Mouse (Mus musculus) layer of hippocampus, adult 18-20 months (tissue): Measurements from ENCODE around the gene Hdgfl2. TPM values are rescaled to one million over a fixed set of nuclear protein-coding genes. Genes with fewer than 3 reads are reported as not detected.

Experiments used
- DNase-seq, 2 experiments: peaks; one replicate each; pipeline ENCODE4 v3.0.0; 2022; ENCODE audit warnings: low spot score in 2 of 2
- total RNA-seq, 2 experiments: library from RNA; stranded (reverse); gene quantifications; 2 replicates each; pipeline ENCODE4 v1.2.3; 2021

The Hdgfl2 gene
- total RNA-seq, 2 experiments from 2014 or later, result 105 to 107 TPM

GRCm38 (mm10) chr17:56148790-56149618 lies 69.6 kb downstream of the Hdgfl2 start:
- DNase-seq, result no peak

GRCm38 (mm10) chr17:56149897-56150296 lies 70.5 kb downstream of the Hdgfl2 start:
- DNase-seq, result no peak

Other genes with a start within 250 kb of the Hdgfl2 start
- gene Zfp119a, start 200.7 kb upstream of the Hdgfl2 start, total RNA-seq, result 1 to 10 TPM; 4.7 to 5.9 TPM
- 1 to 10 TPM; 6.2 to 6.5 TPM for gene Zfp959, start 187.5 kb upstream of the Hdgfl2 start, total RNA-seq
- 1 to 10 TPM; 2.9 to 3.6 TPM for gene Zfp119b, start 130.1 kb upstream of the Hdgfl2 start, total RNA-seq
- gene Ebi3, start 127.0 kb upstream of the Hdgfl2 start, total RNA-seq, result 1 to 10 TPM; 1.4 to 1.5 TPM
- 10 to 100 TPM; 16.9 to 17.5 TPM for gene Yju2, start 120.5 kb upstream of the Hdgfl2 start, total RNA-seq
- 10 to 100 TPM; 21.1 to 21.2 TPM for gene Shd, start 109.2 kb upstream of the Hdgfl2 start, total RNA-seq
- gene Fsd1, start 93.1 kb upstream of the Hdgfl2 start, total RNA-seq, result 10 to 100 TPM; 68.1 to 68.2 TPM
- gene Stap2, start 74.0 kb upstream of the Hdgfl2 start, total RNA-seq, result 1 to 10 TPM; 1.4 to 2.1 TPM
- gene Mpnd, start 73.9 kb upstream of the Hdgfl2 start, total RNA-seq, result 100 to 1,000 TPM; 106 to 111 TPM
- gene Sh3gl1, start 43.0 kb upstream of the Hdgfl2 start, total RNA-seq, result 10 to 100 TPM; 53.9 to 57.8 TPM
- 1 to 10 TPM; 2.0 to 3.0 TPM for gene Chaf1a, start 39.2 kb upstream of the Hdgfl2 start, total RNA-seq
- 10 to 100 TPM; 85.7 to 90.6 TPM for gene Ubxn6, start 4.6 kb upstream of the Hdgfl2 start, total RNA-seq
- gene Plin4, start 30.2 kb downstream of the Hdgfl2 start, total RNA-seq, result 10 to 100 TPM; 16.3 to 16.9 TPM
- 1 to 10 TPM in 1 of 2 experiments, under 1 TPM in 1; 0.67 to 1.1 TPM for gene Plin5, start 38.0 kb downstream of the Hdgfl2 start, total RNA-seq
- 1 to 10 TPM in 1 of 2 experiments, under 1 TPM in 1; 0.61 to 1.0 TPM for gene Lrg1, start 42.4 kb downstream of the Hdgfl2 start, total RNA-seq
- gene Sema6b, start 60.7 kb downstream of the Hdgfl2 start, total RNA-seq, result 100 to 1,000 TPM; 128 to 130 TPM
- 1 to 10 TPM; 4.6 to 6.1 TPM for gene Tnfaip8l1, start 82.8 kb downstream of the Hdgfl2 start, total RNA-seq
- gene Mydgf, start 104.3 kb downstream of the Hdgfl2 start, total RNA-seq, result 10 to 100 TPM; 41.7 to 44.3 TPM
- 10 to 100 TPM; 61.7 to 63.8 TPM for gene Dpp9, start 139.3 kb downstream of the Hdgfl2 start, total RNA-seq
- gene Fem1a, start 177.2 kb downstream of the Hdgfl2 start, total RNA-seq, result 10 to 100 TPM; 35.3 TPM
- gene Ticam1, start 197.2 kb downstream of the Hdgfl2 start, total RNA-seq, result 1 to 10 TPM; 7.9 to 8.2 TPM
- gene Plin3, start 213.2 kb downstream of the Hdgfl2 start, total RNA-seq, result 10 to 100 TPM; 19.1 to 21.8 TPM
- not detected for gene Arrdc5, start 220.7 kb downstream of the Hdgfl2 start, total RNA-seq
- gene Uhrf1, start 223.7 kb downstream of the Hdgfl2 start, total RNA-seq, result under 1 TPM; 0.48 to 0.50 TPM
- 10 to 100 TPM; 77.3 to 83.1 TPM for gene Kdm4b, start 246.4 kb downstream of the Hdgfl2 start, total RNA-seq